ENCODE assay signal across 17 mouse cellular contexts in genomic region chr12:77666411-77666810, GRCm38 (mm10).
DNase-seq lines count a peak whose midpoint lies in the region; TF ChIP-seq lines count a peak whose summit lies in the region.
"Had no signal": no experiment of that assay in that cellular context is flagged by ENCODE, and none has a peak within 500 bp of the region (broad histone marks: within the 10 kb centered on the region; RNA-seq: fewer than 3 reads in every experiment).

No protein-coding gene starts in this region.

- H3K4me3 ChIP-seq in thymus, adult 2 months (ENCODE audit: control insufficient read depth, insufficient read depth, low read length), result no peak overlapping the region
- H3K4me3 ChIP-seq: embryonic facial prominence, embryonic 12.5 days; intestine, embryonic 15.5 days; liver, embryonic 12.5 days; neural tube, embryonic 15.5 days had no signal

- H3K36me3 ChIP-seq in thymus, adult 2 months (ENCODE audit: control insufficient read depth, insufficient read depth, low read length), result no peaks in the 10 kb centered on the region
- H3K36me3 ChIP-seq: embryonic facial prominence, embryonic 12.5 days; intestine, embryonic 15.5 days; liver, embryonic 12.5 days; neural tube, embryonic 15.5 days had no signal

- intact Hi-C loops in left cerebral cortex, postnatal 10 days (cut with DNase I), result loop anchor here (2.0 to 10.0 kb wide), 3 partner anchors 92 to 659 kb away; no protein-coding TSS in a partner anchor

- H3K4me1 ChIP-seq in thymus, adult 2 months (replicated peaks; ENCODE audit: control insufficient read depth, insufficient read depth, low read length), result peaks cover 5% of the 10 kb centered on the region
- H3K4me1 ChIP-seq: embryonic facial prominence, embryonic 12.5 days; liver, embryonic 12.5 days had no signal

- no peak for TF ChIP-seq CTCF in thymus, adult 2 months (IDR thresholded peaks at IDR 0.05; ENCODE audit: borderline replicate concordance, control insufficient read depth, extremely low read depth, insufficient read depth, low read length, poor library complexity)

- H3K27me3 ChIP-seq in thymus, adult 2 months (ENCODE audit: control insufficient read depth, insufficient read depth, low read length), result no peaks in the 10 kb centered on the region
- H3K27me3 ChIP-seq: embryonic facial prominence, embryonic 12.5 days; intestine, embryonic 15.5 days; liver, embryonic 12.5 days; neural tube, embryonic 15.5 days had no signal

- DNase-seq in left cerebral cortex, adult 9 months (ENCODE audit: low spot score in 2 of 2), result peak; percentile 14 to 28
- no peak for DNase-seq in left cerebral cortex, postnatal 10 days (ENCODE audit: extremely low spot score in 1 of 2, low spot score in 2 of 2)
- DNase-seq in thymus, postnatal 25 days, result peak; percentile 8
- no peak for DNase-seq in thymus, adult 2 months
- peak; percentile 26 for DNase-seq in R1 (ENCODE audit: low read depth, low spot score)
- DNase-seq in layer of hippocampus, postnatal 10 days (ENCODE audit: low spot score in 2 of 2), result peak; percentile 38 to 41
- DNase-seq in spleen, postnatal 14 days (ENCODE audit: low spot score in 2 of 2), result no peak
- no peak for DNase-seq in heart, postnatal 4 days
- DNase-seq: adrenal gland, postnatal 14 days; cerebellum, postnatal 25 days; left cerebral cortex, postnatal 4 days; lung, postnatal 10 days had no signal

- no peak overlapping the region for H3K27ac ChIP-seq in thymus, adult 2 months (ENCODE audit: control insufficient read depth, insufficient read depth, low read length)
- H3K27ac ChIP-seq: embryonic facial prominence, embryonic 12.5 days; intestine, embryonic 15.5 days; kidney, postnatal 0 days; liver, embryonic 12.5 days; neural tube, embryonic 15.5 days had no signal

- TF ChIP-seq POLR2A in thymus, adult 2 months (IDR thresholded peaks at IDR 0.05; ENCODE audit: control insufficient read depth, extremely low read depth, insufficient read depth, low read length, poor library complexity), result no peak

- 22% methylated on average over 8 of the region's 8 CpGs for WGBS in thymus, adult 2 months

Comparison
In these comparisons a context has a peak if more than half of its experiments do, and no peak if none do; other contexts are left out.
1. DNase-seq: peak in left cerebral cortex, adult 9 months (2 of 2), thymus, postnatal 25 days (single experiment), R1 (single experiment) and layer of hippocampus, postnatal 10 days (2 of 2); none in left cerebral cortex, postnatal 10 days (0 of 2), thymus, adult 2 months (single experiment), spleen, postnatal 14 days (0 of 2) and heart, postnatal 4 days (single experiment).